Mouse (Mus musculus) cerebellum, adult 11 months (tissue): ENCODE measurements at regions not wholly inside any gene's neighbourhood (a gene's known extent, or its start where the extent isn't known, plus 50 kb on each side); places are given as distances from the start of the nearest gene placed in this dataset.

ENCODE experiments used
- DNase-seq: peaks from one replicate; pipeline ENCODE4 v3.0.0; 2022

DNA sequence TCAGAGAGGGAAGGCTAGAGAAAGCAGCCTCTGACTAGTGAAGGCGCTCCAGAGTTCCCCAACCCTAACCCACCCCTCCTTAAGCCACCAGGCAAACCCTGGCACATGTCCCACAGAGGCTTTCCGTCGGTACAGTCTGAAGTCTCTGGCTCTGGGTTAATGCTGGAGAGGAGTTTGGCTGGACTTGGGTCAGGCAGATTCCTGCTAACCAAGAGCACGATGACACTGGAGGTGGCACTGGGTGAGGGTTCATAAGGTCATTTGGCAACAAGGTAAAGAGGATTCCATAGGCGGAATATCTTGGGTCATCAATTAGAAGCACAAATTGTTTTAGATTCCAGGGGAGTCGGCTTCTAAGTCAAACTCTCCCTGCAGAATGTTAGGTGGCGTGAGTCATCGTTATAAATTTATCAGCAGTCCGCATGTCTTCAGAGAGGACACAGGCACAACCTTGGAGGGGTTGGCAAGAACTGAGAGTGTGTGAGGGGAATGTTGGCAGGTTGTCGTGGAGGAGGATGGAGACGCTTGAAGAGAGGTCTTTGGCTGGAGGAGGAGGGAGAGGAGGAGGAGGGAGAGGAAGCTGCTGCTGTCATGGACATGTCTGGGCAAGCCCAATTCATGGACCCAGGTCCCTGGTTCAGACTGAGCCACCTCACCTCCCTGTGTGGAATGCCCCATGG, 138.4 kb downstream of the Utp6 start:
- DNase-seq = no peak

DNA sequence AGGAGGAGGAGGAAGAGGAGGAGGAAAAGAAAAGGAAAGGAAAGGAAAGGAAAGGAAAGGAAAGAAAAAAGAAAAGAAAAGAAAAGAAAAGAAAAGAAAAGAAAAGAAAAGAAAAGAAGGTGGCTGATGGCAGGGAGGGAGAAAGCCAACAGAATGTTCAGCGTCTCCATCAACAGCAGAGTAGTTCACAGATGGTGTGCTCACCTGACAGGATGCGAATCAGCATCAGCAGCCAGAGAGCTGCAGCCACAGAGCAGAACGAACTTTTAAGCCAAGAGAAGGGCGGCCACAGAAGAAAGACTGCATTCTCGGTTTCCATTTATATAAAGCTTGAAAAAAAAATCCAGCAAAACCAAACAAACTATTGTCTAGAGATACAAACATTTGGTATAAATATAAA, 140.2 kb downstream of the Utp6 start:
- no peak for DNase-seq

DNA sequence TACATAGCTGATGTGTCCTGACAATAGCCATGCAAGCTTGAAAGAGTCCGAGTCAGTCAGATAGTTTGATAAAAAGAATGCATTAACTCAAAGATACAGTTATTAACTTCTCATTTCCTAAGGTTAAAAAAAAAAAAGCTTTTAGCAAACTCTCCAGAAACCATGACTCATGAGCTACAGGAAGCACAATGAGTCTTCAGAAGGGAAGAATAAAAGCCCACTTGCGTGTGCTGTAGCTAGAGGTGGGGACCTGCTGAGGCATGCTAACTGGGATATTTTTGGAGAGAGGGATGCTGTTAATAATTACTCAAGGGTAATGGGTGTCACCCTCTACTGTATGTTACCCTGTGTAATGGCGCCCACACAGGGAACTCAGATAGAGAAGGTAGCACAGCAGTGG, 147.0 kb downstream of the Utp6 start:
- no peak for DNase-seq

DNA sequence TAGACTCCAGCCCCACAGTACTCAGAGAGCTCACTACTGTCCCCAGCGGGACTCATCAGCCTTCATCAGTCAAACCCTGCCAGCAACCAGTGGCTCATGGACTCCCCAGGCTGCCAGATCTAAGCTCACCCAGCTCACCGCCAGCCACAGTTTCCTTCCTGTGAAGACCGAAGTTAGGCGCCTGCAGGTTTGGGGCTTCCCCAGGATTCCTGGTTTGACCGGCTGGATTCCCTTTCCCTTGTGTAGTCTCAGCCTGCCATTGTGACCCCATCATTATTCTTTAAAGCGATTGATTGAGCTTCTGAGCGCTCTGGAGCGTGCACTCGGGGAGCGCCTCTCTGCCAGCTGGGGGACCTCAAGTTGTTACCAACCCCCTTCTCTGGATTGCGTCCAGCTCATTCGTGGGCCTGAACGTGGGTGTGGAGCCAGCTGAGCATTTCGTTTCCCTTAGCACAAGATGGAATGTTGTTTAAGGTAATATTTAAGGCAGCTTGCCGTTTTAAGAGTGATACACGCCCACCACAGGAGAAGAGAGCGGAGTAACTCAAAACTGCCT, 155.2 kb downstream of the Utp6 start:
- no peak for DNase-seq

DNA sequence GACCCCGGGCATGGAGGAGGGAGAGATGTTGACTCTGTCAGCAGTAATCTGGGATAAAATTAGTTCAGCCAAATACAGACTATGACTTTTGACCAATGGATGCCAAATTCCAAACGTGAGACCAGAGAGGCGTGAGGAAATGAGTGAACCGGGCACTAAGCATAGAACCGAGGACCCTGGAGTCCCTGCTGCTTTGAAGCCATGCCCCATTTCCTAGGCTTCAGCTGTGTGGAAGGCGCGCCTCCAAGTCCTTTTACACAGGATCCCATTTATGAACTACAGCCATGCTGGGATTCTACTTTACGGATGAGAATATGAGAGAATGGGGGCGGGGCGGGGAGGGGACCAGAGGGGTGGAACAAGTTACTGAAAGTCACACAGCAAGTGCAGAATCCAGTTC, 155.8 kb downstream of the Utp6 start:
- no peak for DNase-seq

DNA sequence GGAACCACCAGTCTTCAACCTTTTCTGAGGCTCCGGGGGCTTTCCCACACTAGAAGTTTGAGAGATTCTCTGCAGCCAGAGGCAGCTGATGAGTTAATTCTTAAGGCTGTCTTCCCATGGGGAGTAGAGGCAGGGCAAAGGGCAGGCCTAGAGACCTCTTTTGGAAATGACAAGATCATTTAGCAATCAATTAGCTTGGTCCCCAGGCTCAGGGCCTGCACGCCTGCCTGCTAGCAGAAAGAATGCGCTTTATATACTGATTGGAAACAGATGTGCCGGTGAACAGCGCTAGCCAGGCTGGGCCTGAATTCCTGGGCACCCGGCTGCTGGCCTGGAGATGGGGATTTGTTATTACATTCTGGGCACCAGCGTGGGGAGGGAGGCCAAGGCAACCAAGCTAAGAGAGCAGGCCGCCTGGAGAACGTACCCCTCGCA, 156.2 kb downstream of the Utp6 start:
- DNase-seq = no peak

DNA sequence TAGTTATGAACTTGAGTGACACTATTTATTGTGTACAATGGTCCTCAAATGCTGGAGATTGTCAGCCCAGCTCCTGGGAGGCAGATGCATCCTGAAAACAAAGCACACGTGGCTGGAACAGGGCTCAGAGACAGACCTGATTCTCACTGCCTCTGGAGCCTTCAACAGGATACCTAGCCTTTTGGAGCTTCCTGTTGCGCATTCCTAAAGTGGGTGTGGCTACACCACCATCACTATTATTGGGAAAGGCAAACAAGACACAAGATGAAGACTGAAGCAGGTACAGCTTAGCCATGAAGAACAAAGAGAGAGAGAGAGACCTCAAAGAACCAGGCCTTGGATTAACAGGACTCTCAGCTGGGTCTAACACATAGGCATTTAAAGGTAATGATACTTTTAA, 158.2 kb downstream of the Utp6 start:
- DNase-seq = no peak

DNA sequence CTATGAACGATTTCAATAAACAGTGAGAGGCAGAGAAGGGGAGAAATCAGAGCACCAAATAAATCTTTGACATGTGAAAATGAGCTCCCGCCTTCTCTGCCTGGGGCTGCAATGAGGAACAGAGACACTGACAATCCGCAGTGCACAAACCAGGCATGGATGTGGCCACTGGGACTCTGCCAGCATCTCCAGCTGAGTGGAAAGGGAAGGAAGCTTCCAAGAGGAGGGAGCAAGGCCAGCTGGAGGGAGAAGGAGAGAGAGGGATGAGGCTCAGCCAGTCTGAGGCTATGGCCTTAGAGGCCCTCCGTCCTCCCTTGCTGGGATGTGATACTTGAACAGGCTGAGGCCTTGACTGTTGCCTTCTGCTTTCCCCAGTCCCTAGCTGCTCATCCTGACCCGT, 159.2 kb downstream of the Utp6 start:
- DNase-seq = peak; percentile 22

DNA sequence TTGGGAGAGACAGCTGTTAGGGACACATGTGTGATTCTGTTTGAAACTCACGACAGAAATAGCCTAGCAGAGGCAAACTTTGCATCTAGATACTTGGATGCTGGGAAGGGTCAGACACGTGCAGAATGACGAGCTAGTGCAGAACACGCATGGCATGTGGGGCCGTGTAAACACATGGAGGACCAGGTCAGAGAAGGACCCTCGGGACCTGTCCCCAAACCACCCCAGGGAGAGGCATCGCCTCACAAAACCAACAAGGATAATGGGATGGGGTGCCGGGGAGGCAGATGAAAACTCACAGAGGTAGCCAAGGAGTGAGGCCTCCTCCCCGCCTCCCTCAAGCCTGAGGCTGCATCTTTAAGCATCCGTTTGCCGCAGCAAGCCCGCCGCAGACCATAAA, 159.6 kb downstream of the Utp6 start:
- no peak for DNase-seq

DNA sequence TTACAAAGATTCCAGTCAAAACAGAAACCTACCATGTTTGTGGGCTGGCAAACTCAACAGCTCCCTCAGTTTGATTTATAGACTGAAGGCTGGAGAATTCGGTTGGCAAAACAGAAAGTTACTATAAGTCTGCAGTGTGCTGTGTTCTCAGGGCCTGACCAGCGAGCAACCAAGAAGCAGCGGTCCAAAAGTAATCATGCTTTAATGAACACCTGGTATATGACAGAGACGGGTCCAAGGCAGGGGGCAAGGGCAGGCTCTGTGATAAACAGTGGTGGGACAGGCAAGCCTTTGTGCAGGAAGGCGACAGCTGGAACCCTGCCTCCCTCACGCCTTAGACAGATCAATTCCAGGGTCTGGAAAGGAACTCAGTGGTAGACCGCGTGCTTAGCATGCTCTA, 161.9 kb downstream of the Utp6 start:
- no peak for DNase-seq

DNA sequence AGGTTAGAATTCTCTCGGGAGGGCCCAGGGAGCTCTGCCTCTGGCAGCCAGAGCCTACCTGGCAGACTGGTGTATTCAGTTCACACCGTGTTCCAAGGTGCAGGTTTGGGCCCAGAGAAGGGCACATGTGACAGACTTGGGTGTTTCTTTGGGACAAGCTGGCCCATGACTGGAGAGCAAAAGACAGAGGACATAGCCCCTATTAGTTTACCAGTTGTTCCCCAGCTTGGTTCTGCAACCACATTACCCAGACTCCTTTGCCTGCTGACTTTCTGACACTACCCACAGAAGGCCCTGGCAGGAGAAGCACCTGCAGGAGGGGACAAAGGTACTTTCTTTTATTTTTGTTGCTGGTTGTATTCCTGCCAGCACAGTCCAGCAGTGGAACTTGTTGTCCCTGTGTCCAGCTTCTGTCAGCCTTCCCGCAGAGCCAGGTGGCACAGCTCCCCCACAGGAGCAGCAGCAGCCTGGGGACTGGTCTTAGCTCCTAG, 173.9 kb downstream of the Utp6 start:
- no peak for DNase-seq

DNA sequence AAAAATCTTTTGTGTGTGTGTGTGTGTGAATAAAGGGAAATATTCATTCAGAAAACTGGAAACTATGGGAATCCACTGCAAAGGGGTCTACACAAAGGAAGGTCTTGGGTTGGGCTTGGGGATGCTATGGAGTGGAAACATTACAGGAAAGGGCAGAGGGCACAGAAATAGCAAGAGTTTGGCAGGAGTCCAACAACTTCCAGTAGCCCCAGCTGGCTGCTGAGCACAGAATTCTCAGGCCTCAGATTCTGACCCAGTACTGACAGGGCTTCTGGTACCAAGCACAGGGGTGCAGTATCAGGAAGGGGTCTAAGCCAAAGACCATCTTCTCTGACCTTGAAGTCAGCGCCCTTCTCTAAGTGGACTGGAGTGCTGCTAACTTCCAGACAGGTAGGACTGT, 174.4 kb downstream of the Utp6 start:
- DNase-seq = no peak

DNA sequence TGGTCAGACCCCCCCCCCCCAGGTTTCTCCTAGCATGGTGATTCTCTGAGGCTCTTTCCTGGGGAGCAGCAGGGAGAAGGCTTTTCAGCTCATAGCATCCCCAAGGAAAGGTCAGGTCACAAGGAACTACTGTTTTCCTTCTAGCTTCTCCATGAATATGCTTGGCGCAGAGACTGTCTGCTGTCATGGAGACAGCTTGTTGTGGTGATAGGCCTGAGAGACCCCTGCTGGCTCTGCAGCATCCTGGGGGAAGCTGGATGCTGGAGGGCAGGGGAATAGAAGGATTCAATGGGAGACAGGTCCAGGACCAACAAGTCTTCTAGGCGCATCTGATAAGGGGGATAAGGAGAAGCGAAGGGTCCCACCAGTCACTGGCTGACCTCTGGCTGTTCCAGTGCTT, 178.1 kb downstream of the Utp6 start:
- no peak for DNase-seq

DNA sequence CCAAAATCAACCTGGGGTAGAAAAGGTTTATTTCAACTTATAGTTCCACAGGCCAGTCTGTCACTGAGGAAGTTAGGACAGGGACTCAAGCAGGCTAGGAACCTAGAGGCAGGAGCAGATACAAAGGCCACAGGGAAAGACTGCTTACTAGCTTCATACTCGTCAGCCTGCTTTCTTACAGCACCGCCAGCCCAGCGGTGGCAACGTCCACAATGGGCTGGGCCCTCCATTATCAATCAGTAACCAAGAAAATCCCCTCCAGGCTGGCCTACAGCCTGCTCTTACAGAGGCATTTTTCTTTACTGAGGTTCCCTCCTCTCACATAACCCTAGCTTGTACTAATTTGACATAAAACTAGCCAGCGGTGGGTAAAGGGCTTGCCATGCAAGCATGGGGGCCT, 180.2 kb downstream of the Utp6 start:
- DNase-seq = no peak

DNA sequence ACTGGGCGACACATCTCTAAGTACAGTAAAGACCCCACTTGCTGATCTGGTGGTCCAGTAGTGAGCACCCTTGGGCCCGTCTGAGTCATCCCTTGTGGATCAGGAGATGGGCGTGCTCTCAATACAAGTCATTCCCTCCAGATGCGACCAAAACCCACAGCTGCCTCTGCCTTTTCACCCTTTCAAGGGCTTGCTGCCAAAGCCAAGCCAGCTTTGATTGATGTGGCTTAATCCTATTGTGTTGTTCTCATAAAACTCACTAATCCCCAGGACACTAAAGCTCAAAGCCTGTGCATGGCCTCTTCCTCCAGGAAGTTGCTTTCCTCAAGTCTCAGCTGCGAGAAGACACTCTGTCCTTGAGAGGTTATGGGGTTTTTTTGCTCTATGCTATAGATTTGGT, 182.4 kb downstream of the Utp6 start:
- no peak for DNase-seq

DNA sequence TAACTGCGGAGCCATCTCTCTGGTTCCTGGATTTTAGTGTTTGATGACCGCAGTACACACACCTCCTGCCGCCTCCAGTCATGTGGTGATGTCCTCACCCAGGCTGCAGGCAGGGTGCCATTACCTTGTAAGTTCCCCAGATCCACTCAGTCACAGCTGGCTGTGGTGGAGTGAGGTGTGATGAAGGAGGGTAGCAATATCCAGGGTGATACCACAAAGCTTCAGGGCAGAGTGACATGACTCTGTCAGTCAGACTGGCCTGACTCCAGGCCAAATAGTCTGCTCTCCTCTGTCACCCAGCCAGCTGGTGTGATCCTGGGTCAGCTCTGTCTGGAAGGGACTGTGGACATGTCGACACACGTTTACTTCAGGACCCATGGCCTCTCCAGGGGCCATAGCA, 183.7 kb downstream of the Utp6 start:
- no peak for DNase-seq

DNA sequence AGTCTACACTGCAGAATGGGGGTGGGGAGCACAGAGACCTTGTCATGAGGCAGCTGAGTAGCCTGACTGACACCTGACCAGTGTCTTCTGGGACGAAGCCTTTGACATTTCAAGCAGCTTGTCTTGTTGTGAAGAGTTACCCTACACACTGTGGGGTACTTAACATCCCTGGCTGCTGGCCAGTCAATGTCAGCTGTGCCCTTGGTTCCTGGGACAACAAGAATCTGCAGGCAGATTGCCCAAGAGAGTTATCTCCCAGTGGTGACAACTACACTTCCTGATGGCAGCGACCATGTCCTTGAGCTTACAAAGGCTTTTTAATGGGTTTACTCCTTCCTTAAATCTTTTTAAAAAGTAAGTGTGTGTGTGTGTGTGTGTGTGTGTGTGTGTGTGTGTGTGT, 184.2 kb downstream of the Utp6 start:
- no peak for DNase-seq

DNA sequence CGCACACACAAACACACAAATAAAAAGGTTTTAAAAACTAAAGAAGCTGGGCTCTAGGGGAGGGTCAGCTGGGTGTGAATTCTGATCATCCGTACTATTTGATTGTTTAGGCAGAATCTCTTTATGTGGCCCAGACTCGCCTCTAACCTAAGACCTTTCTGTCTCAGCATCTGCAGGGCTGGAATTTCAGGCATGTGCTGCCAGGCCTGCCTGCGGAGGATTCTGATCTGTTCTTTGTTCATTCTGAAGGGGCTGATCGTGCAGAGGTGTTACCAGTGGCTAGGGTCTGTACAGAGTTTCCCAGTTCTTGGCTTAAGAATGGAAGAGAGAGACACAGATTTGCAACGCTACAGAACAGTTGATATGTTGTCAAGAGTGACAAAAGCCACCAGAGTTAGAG, 185.6 kb downstream of the Rab11fip4 start:
- DNase-seq = no peak

DNA sequence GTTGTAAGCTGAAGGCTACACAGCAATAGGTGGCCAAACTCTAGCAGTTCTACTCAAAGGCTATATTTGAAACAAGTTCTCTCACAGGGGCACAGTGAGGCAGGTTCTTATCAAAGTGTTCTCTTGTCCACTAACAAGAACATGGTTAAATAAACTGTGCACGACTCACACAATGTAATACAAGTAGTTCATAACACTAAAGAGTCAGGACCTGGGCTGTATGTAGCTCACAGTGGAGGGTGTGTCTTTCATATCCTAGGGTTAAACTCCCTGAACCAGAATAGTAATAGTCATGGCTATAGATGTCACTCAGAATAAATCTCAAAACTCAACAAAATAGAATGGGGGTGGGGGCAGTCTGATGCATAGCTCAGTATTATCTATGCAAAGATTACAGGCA, 182.7 kb downstream of the Rab11fip4 start:
- no peak for DNase-seq

DNA sequence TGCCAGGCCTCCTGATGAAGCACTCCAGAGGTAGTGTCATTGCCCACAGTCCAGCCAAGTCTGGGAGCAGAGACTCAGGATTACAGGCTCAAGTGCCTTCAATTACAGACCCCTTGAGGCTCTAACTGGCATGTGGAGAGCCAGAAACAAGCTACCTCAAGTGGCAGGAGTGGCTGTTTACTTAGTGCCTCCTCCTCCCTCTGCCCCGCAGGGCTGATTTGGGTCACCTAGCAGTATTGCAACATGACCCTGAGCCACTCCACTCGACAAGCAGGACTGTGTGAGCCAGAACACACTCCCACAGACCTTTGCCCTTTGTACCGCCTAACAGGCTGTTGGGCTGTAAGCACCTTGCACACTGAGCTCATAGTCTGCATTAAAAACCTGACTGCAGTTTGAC, 180.4 kb downstream of the Rab11fip4 start:
- DNase-seq = no peak

DNA sequence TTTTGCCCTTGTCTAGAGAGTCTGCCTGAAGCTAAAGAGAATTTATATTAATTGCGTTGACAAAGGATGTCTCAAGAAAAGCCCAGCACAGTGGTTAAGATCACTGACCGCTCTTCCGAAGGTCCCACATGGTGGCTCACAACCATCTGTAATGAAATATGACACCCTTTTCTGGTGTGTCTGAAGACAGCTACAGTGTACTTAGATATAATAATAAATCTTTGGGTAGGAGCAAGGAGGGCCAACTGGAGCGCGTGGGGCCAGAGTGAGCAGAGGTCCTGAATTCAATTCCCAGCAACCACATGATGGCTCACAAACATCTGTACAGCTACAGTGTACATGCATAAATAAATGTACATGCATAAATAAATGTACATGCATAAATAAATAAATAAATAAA, 176.1 kb downstream of the Rab11fip4 start:
- DNase-seq = no peak

DNA sequence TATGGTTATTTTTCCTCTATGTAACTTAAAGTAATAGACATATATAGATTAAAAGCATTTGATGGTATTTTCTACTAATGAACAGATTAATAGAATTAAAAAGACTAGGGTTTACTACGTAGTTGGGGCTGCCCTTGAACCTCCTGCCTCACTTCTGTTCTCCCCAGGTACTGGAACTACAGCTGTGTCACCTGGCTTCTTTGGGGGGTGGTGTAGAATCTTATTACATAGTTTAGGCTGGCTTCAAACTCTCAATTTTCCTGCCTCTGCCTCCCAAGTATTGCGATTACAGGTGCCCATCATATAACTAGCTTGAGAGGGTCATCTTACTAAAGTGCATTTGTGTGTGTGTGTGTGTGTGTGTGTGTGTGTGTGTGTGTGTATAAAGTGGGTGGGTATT, 175.0 kb downstream of the Rab11fip4 start:
- DNase-seq = no peak

DNA sequence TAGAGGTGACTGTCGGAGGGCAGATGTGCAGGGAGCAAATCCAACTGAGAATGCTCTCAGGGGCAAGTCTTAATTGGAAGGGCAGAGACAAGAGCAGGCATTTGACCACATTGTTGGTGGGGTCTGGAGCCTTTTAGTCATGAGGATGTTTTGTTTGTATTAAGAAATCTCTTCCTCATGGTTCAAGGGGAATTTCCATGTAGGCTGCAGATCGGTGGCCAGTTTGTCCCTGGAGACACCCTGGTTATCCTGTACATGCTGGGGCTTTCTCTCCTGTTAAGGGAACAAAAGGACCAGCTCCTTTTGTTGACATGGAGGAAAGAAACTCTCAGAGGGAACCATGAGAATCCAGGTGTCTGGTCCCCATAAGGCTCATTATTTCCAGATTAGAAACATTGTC, 174.4 kb downstream of the Rab11fip4 start:
- DNase-seq = no peak

DNA sequence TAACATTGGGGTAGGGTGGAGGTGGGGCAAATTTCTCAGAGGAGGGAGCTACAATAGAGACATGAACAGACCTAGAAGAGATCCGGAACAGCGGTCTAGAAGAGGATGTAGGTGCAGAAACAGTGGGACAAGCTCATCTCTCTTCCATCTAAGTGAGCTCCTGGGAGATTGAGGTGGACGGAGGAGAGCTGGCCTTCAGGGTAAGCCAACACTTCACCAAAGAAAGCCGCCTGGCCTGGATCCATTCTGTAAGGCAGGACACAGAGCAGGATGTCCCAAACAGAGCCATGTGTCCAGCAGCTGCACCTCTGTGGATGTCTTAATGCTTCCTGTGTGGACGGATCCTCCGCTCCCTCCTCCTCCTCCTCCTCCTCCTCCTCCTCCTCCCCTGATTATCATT, 173.0 kb downstream of the Rab11fip4 start:
- no peak for DNase-seq

DNA sequence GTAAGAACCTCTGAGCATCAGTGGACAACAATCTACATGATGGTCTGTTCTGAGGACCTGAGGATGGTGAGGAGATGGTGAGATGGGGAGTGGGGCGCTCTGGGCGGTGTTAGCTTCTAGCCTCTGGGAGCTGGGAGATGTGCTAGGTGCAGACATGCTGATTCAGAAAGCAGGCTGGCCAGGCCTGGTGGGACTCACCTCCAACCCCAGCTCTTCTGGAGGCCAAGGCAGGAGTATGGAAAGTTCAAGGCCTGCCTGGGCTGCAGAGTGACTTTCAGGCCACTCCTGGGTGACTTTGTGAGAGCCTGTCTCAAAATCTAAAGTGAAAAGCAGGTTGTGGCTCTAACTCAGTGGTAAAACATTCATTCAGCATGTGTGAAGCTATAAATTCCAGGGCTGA, 171.6 kb downstream of the Rab11fip4 start:
- DNase-seq = no peak
